Mouse (Mus musculus) hindlimb bud, embryonic 11.5 days (tissue): ENCODE data around the gene Sult2b1.

Source experiments
- DNase-seq: peaks from one replicate; pipeline ENCODE4 v3.0.0-alpha.2; 2012; ENCODE audit warnings: low read depth, low spot score; ENCODE audit errors: extremely low spot score

The Sult2b1 gene

GRCm38 (mm10) chr7:45775237-45775636, 9.2 kb downstream of the Sult2b1 start:
- DNase-seq = no peak

- DNase-seq = no peak
Observed at GRCm38 (mm10) chr7:45771101-45771500, 13.4 kb downstream of the Sult2b1 start.

DNA sequence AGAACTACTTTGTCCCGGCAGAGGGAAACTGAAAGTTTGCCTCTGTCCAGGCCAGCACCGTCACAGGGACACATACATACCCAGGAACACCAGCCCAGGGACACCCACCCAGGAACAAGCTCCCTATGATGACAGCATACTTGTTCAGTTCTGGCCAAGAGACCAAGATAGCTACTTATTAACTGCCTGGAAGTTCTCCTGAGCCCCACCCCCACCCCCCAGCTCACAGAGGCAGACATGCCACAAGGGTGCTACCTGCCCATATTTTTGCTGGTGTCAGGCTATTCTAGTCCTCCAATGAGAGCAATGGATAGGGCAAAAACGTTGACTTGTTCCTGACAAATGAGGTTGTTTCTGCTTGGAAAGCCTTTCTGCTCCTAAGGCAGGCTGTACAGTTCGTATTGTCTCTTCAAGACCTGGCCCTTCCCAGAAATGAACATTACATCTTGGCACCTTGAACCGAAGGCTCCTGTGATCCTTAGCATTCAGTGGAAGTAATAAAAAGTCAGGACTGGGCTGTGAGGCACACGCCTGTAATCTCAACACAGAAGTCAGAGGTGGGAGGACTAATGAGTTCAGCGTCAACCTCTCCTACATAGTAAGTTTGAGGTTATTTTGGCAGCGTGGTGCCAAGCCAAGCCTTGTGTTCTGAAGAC, 13.9 kb downstream of the Sult2b1 start:
- DNase-seq = no peak

GRCm38 (mm10) chr7:45767500-45767899, 17.0 kb downstream of the Sult2b1 start:
- no peak for DNase-seq

GRCm38 (mm10) chr7:45766764-45767163, 17.7 kb downstream of the Sult2b1 start:
- no peak for DNase-seq

- DNase-seq = no peak
Observed at GRCm38 (mm10) chr7:45765995-45766394, 18.5 kb downstream of the Sult2b1 start.

DNA sequence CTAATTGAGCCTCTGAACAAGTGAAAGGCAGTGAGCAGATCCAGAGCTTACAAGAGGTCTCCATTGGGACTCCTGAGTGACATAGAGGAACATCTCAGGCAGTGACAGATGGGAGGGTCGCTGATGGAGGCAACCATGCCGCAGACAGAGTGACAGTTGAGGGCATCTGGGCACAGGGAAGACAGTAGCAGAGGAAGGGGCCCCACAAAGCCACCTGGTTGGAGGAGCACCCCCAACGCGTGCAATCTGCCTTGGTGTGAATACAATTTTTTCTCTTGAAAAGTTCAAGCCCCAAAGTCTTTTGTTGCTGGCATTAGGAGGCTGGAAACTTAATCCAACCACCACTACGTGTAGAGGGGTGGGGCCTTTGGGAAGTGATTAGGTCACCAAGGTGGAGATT, 24.3 kb downstream of the Sult2b1 start:
- DNase-seq = no peak

DNA sequence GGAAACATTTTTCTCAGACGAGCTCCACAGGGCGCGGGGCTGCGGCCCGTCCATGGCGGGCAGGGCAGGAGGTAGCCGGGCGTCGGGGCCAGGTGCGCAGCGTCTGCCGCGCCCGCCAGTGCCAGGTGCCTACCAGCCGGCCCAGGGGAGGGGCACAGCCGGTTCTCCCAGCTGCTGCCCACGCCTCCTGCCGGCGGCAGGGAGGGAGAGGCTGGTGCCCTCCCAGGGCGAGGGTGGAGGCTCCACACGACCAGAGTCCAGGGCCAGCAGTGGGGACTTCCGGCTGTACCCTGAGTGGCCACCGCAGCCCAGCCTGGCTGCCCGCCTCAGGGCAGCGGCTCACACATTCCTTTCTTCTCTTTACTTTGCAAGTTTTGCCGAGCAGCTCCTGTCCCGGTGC, 25.1 kb downstream of the Sult2b1 start:
- no peak for DNase-seq

GRCm38 (mm10) chr7:45755703-45756102, 28.8 kb downstream of the Sult2b1 start:
- no peak for DNase-seq

DNA sequence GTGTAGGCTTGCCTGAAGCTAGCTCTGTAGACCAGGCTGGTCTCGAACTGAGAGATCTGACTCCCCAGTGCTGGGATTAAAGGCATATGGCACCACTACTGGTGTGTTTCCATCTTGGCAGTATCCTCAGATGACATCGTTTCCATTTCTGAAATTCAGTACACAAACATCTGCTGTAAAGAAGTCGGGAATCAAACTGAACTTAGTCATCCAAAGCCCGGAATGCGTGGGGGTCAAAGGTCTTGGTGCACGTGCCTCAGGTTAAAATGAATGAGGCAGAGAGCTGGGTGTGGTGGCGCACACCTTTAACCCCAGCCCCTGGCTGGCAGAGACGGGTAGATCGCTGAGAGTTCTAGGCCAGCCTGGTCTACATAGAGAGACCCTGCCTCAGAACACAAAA, 34.3 kb downstream of the Sult2b1 start:
- DNase-seq = no peak

DNA sequence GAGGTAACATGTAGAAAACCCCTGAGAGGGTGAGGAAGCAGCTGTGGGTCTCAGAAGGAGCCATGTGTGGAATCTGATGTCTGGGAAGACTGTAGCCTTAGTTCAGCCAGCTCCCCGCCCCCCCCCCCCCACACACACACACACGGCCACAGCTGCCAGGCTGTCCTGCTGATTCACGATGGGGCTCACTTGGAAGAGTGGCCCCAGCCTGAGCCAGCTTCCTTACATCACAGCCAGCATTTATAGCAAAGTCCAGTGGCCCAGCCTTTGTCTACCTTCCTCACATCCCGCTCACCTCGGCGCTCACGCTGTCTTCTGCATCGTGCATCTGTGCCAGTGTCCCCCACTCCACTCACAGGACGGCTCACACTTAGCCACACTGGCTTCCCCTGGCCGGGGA, 35.1 kb downstream of the Sult2b1 start:
- DNase-seq = no peak

GRCm38 (mm10) chr7:45748110-45748509, 36.4 kb downstream of the Sult2b1 start:
- no peak for DNase-seq

GRCm38 (mm10) chr7:45747450-45747849, 37.0 kb downstream of the Sult2b1 start:
- no peak for DNase-seq

- no peak for DNase-seq
Observed at GRCm38 (mm10) chr7:45746518-45746917, 38.0 kb downstream of the Sult2b1 start.

DNA sequence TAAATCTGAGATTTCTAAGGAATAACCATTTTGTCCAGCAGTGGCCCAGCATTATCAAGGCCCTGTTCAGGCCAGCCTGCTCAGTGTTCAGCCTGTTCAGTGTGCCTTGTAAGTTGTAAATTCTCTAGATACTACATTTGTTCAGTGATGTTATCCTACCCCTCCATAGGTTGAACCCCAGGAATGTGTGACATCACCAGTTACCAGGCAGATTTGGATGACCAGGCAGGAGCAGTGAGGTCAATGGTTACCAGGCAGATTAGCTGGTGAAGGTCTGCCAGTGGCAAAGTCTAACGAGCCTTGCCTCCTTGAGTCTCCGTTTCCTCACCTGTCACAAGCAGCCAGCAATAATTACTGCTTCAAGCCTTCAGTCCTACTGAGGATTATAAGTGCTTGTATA, 40.1 kb downstream of the Sult2b1 start:
- peak; percentile 61 for DNase-seq

GRCm38 (mm10) chr7:45742338-45742737, 42.1 kb downstream of the Sult2b1 start:
- DNase-seq = no peak

GRCm38 (mm10) chr7:45741777-45742176, 42.7 kb downstream of the Sult2b1 start:
- no peak for DNase-seq

GRCm38 (mm10) chr7:45741308-45741707, 43.2 kb downstream of the Sult2b1 start:
- no peak for DNase-seq

DNA sequence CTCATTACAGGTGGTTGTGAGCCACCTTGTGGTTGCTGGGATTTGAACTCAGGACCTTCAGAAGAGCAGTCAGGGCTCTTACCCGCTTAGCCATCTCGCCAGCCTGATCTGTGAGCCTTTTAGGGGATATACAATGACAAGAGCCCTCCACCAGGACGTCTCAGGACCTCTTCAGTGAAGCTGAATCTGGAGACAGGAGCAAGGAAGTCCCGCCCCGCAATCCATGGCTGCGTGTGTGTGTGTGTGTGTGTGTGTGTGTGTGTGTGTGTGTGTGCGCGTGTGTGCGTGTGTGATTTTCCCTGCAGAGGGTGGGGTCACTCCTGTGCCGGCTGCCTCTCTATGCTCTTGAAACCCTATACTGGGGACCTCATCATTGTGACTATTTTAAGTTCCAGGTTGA, 44.6 kb downstream of the Sult2b1 start:
- no peak for DNase-seq

GRCm38 (mm10) chr7:45739162-45739763, 45.2 kb downstream of the Sult2b1 start:
- DNase-seq = no peak

DNA sequence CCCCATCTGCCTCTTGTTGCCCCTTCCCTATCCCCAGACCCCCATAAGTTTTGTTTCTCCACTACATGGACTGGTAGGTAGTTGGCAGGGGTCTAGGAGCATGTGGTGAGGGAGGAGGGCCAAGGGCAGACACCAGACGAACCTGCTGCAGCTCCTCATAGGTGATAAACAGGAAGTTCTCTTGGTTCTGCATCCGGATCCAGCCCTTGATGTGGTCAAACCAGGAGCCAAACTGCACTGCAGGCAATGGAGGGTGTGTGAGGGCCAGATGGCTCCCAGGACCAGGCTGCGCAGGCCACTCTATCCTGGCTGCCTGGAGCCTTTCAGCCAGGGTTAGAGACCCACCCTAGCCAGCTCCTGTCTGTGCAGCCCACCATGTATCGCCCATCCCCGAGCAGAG, 51.0 kb downstream of the Sult2b1 start:
- DNase-seq = no peak

DNA sequence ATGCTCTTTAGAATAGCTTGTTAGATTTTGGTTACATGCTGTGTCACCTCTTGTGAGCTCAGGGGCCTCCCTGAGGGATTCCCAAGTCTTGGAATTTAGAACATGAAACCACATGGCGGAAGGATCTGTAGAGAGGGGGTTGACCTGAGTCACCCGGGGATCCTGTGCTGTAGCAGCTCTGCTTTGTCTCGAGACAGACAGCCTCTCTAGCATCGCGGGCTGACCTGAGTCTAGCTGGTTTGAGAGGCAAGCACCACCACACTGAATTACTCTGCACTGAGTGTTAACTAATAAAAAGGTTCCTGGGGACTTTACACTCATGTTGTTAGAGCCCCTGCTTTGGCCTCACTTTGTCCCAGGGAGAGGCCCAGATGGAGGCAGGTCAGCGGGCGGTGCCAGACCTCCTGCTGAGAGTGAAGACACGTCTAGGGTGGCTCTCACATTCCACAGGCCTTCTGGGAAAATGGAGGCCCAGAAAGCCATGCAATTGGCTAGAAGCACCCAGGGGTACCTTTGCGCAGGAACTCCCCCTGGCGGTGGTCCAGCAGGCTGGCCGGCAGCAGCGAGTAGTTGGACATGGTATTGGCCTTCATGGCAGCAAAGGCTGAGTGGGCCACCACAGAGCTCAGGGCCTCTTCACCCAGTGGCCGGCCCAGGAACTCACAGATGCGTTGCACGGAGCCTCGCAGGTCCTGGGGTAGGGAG, 53.6 kb downstream of the Sult2b1 start:
- DNase-seq = no peak
